Mouse (Mus musculus) forebrain, embryonic 10.5 days (tissue): ENCODE data around the gene Cyp2u1. TPM values are rescaled to one million over a fixed set of nuclear protein-coding genes. Genes with fewer than 3 reads are reported as not detected.

Experiments used
- DNase-seq: peaks from one replicate; pipeline ENCODE4 v3.0.0-alpha.2; 2017; ENCODE audit warnings: low spot score; ENCODE audit errors: extremely low spot score
- H3K27ac ChIP-seq: fragments of 300-500 bp; sonication (generic); 2 replicates; pipeline ENCODE4 v1.5.1; 2016; ENCODE audit warnings: mild to moderate bottlenecking
- H3K27me3 ChIP-seq: fragments of 300-500 bp; sonication (generic); 2 replicates; pipeline ENCODE4 v1.6.1; 2016; ENCODE audit warnings: mild to moderate bottlenecking; ENCODE audit not compliant: poor library complexity, severe bottlenecking
- H3K36me3 ChIP-seq: fragments of 300-500 bp; sonication (generic); replicated peaks from 2 replicates; pipeline ENCODE4 v1.6.1; 2016; ENCODE audit warnings: mild to moderate bottlenecking, moderate library complexity
- H3K4me1 ChIP-seq: fragments of 300-500 bp; sonication (generic); 2 replicates; pipeline ENCODE4 v1.6.1; 2016
- H3K4me3 ChIP-seq: fragments of 300-500 bp; sonication (generic); 2 replicates; pipeline ENCODE4 v1.5.1; 2016; ENCODE audit warnings: mild to moderate bottlenecking, moderate library complexity
- H3K9me3 ChIP-seq: fragments of 300-500 bp; sonication (generic); 2 replicates; pipeline ENCODE4 v1.6.1; 2016; ENCODE audit warnings: mild to moderate bottlenecking, moderate library complexity
- WGBS: fragments of 180-500 bp; shearing (Covaris S2); methylation state at CpG from one replicate; pipeline ENCODE4 v1.1.7; 2016; 5-methylcytosine and 5-hydroxymethylcytosine counted together
- polyA plus RNA-seq: library from polyadenylated mRNA; unstranded; fragments of >200 nt; fragmentation: Nextera tagmentation; extraction: Ambion mirVana; gene quantifications from 2 replicates; pipeline ENCODE4 v1.2.1, GENCODE M21; 2016

Gene Cyp2u1
- polyA plus RNA-seq, 1 experiment from 2014 or later = 1.6 TPM

DNA sequence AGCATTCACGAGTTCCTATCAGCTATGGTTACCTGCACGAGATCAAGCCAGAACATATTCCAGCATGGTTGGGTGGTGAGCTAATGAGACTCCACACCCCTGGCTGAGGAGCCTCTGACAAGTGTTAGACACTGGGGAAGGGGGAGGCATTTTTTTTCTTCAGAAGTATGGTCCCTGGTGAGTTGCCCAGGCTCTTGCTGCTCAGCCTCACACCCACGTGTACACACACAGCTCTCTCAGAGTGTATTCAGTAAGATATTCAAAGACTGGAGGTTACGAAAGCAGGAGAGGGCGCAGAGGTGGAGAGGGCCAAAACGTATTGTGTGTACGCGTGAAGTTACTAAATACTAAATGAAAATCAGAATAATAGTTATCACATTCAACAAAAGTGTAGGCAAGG is 37.5 kb downstream of the Cyp2u1 start:
- Histone ChIP-seq H3K27me3 (no peaks in the 10 kb centered on the region; the same call in 1 of the 2 replicates), H3K4me3 (no peak overlapping the region), H3K36me3 (peaks cover 51% of the 10 kb centered on the region), H3K9me3 (peaks cover 6% of the 10 kb centered on the region; the same call in 1 of the 2 replicates), H3K4me1 (peaks cover 22% of the 10 kb centered on the region), H3K27ac (no peak overlapping the region)
- 93% methylated on average over 8 of the region's 8 CpGs for WGBS
- no peak for DNase-seq

DNA sequence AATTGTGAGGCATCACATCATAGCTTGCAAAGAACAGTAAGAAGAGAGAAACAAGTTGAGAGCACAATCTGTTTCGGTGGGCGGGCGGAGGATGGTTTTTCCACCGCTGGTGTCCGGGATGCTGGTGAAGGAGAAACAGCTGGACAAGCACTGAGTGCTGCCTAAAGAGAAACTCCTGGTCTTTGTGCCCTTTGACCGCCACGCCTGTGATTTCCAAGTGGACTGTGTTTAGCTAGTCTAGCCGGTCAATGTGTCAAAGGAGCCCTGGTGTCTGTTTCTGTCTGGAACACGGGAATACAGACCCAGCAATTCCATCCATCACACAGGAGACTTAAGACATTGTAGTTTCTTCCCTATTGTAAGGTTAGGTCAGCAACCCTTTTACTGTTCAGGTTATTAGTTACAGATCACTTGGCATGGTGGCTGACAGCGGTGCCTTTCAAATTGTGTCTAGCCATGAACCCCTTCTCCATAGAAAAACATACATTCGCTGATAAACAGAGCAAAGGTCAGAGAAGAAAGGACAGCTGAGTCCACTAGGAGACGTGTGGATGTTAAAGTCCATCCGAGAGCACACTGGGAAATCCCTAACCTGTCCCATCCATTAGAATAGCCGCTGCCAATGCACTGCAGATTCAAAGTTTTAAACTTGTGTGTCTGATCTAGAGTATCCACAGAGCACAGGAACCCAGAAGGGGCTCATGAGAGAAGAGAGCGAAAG is 39.1 kb downstream of the Cyp2u1 start:
- peaks cover 9% of the 10 kb centered on the region for H3K4me1 ChIP-seq
- 76% methylated on average over 15 of the region's 15 CpGs for WGBS
- no peak overlapping the region for H3K27ac ChIP-seq
- no peak overlapping the region for H3K4me3 ChIP-seq
- DNase-seq = no peak
- peaks cover 55% of the 10 kb centered on the region for H3K36me3 ChIP-seq
- H3K9me3 ChIP-seq = peaks cover 8% of the 10 kb centered on the region; the same call in 1 of the 2 replicates
- H3K27me3 ChIP-seq = no peaks in the 10 kb centered on the region; the same call in 1 of the 2 replicates

DNA sequence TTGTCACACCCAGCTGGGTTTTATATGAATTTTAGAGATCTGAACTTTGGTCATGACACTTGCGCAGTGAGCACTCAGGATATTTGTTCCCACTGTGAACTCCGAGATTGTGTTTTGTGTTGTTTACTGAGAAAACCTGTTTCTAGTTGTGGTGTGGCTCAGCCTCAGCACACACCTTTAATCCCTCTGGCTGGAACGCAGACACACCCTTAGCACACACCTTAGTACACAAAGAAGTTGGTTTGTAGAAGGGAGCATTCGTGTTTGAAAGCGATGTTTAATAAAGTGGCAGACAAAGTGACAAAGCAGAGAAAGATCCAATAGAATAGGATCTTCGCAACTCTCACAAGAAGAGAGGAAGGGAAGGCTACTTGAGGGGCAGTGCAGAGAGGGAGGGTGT is 42.6 kb downstream of the Cyp2u1 start:
- DNase-seq = no peak
- Histone ChIP-seq H3K4me3 (no peak overlapping the region), H3K27ac (no peak overlapping the region), H3K27me3 (no peaks in the 10 kb centered on the region), H3K4me1 (peaks cover 9% of the 10 kb centered on the region), H3K9me3 (peaks cover 8% of the 10 kb centered on the region; the same call in 1 of the 2 replicates), H3K36me3 (peaks cover 51% of the 10 kb centered on the region)
- 96% methylated on average over 6 of the region's 6 CpGs for WGBS

DNA sequence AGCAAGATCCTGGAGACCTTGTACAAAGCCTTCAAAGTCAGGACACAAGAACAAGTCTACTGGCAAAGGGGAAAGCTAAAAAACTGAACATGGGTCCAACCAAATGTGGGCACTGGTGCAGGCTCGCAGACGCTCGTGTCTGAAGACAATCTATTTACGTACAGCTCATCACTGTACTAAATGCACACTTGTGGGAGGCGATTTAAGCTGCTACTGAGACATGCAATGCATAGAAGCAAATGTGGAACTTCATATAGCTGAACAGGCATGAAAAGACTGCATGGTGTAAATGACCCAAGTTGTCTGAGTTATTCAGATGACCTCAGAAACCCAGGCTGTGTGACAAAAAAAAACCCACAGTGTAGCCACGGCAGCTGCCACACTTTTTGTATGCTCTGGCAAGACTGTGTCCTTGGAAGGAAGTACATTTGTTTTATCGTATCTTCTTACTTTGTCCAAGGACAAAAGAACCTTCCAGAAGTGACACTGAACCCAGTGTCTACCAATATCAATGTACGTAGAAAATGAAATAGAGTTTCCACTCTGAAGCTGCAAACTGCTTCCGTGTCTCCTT is 43.5 kb downstream of the Cyp2u1 start:
- Histone ChIP-seq H3K36me3 (peaks cover 56% of the 10 kb centered on the region), H3K4me1 (peaks cover 9% of the 10 kb centered on the region), H3K9me3 (peaks cover 8% of the 10 kb centered on the region; the same call in 1 of the 2 replicates), H3K27ac (no peak overlapping the region), H3K4me3 (no peak overlapping the region), H3K27me3 (no peaks in the 10 kb centered on the region)
- WGBS = 95% methylated on average over 9 of the region's 9 CpGs
- DNase-seq = no peak

DNA sequence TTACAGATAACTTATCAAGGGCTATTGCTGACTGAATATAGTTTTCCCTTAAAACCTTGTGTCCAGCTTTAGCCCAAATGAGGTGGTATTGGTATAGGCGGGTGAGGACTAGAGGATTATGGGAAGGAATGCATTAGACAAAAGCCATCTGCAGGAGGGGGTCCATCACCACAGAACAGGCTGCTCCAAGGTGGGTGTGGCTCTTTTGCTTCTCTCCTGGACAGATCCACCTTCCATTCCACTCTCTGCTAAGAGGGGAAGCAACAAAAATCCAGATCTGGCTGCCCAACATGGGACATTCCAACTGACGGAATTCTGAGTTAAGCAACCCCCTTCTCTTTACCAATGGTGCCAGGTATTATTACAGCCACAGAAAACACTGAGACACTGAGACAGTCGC is 44.1 kb downstream of the Cyp2u1 start:
- Histone ChIP-seq H3K27me3 (no peaks in the 10 kb centered on the region), H3K4me3 (no peak overlapping the region), H3K4me1 (peaks cover 4% of the 10 kb centered on the region), H3K9me3 (peaks cover 8% of the 10 kb centered on the region; the same call in 1 of the 2 replicates), H3K36me3 (peaks cover 57% of the 10 kb centered on the region), H3K27ac (no peak overlapping the region)
- WGBS = 85% methylated on average over 3 of the region's 3 CpGs
- DNase-seq = no peak

DNA sequence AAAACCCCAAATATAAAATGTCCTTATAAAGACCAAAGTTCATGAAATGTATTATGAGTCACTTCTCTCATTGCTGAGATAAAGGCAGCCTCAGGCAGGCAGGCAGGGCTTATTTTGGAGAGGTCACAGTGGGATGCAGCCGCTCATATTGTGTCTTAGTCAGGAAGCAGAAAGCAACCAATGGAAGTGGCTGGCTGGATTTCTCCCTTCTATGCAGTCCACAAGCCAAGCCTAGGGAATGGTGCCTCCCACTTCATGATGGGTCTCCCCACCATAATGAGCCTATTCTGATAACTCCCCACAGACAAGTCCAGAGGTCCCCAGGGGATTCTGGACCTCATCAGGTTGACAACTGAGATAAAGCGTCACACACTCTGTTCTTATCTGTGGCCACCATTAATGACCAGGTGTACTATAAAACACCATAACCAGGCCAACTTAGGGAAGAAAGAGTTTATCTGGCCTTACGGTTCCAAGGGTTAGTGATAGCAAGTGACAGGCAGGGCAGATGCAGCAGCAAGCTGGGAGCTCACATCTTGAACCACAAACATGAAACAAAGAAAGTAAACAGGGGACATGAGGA is 47.5 kb downstream of the Cyp2u1 start:
- Histone ChIP-seq H3K9me3 (peaks cover 1% of the 10 kb centered on the region; the same call in 1 of the 2 replicates), H3K36me3 (peaks cover 32% of the 10 kb centered on the region), H3K27me3 (no peaks in the 10 kb centered on the region), H3K4me3 (no peak overlapping the region), H3K27ac (no peak overlapping the region), H3K4me1 (no peaks in the 10 kb centered on the region)
- DNase-seq = no peak
- 92% methylated on average over 3 of the region's 3 CpGs for WGBS

DNA sequence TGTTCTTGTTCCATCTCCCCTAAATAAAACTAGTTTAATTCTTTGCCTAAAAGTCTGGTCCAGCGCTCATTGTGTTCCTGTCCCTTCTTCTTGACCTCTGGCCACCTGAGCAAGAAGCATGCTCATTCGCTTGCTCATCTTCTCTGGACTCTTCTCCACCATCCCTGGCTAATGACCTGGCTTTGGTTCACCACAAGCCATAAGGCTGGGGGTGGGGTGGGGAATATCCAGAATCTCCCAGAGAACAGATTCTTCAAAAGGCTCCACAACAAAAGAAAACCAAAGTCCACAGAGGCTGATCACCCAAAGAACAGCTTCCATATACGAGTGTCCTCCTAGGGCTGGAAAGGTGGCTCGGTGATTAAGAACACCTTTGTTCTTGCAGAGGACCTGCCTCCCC is 48.0 kb downstream of the Cyp2u1 start:
- no peaks in the 10 kb centered on the region for H3K27me3 ChIP-seq
- DNase-seq = no peak
- H3K9me3 ChIP-seq = no peaks in the 10 kb centered on the region
- H3K4me1 ChIP-seq = no peaks in the 10 kb centered on the region
- WGBS = 96% methylated on average over 4 of the region's 4 CpGs
- no peak overlapping the region for H3K4me3 ChIP-seq
- H3K36me3 ChIP-seq = peaks cover 28% of the 10 kb centered on the region
- no peak overlapping the region for H3K27ac ChIP-seq

DNA sequence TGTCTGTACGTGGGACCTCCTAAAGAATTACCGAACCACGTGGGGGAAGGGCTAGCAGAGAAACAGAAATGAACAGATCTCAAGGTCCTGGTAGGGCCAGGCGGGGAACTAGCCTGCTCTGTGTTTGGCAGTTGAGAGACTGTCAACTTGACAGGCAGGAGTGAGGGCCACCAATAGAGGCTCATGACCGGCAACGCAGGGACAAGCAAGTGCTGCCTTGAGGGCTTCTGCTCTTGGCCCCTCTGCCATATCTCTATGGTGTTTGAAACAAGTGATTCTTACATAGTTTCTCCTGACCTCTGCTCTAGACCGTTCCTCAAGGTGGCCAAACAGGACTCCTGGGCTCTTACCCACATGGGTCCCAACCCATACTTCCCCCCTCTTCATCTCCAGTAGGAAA is 51.4 kb downstream of the Cyp2u1 start:
- Histone ChIP-seq H3K4me1 (no peaks in the 10 kb centered on the region), H3K27ac (no peak overlapping the region), H3K36me3 (peaks cover 53% of the 10 kb centered on the region), H3K9me3 (no peaks in the 10 kb centered on the region), H3K27me3 (no peaks in the 10 kb centered on the region), H3K4me3 (no peak overlapping the region)
- DNase-seq = no peak
- WGBS = 94% methylated on average over 7 of the region's 7 CpGs

DNA sequence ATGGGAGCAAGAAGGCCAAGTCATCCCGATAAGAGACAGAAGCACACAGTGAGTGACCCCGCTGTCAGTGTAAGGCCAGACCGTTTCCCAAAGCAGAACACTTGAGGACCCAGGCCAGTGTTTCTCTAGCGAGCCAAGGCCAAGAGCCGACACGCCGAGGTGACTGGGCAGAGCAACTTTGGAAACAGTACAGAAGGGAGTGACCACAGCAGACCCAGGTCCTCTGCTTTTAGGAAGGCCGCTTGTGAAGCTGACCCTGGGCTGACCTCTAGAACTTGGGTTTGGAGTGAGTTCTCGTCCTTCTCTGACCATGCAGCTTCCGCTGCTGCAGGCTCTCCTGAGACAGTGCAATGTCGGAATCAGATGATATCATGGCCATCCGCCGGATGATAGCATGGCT is 52.0 kb downstream of the Cyp2u1 start:
- Histone ChIP-seq H3K36me3 (peaks cover 50% of the 10 kb centered on the region), H3K27ac (no peak overlapping the region), H3K27me3 (no peaks in the 10 kb centered on the region), H3K4me3 (no peak overlapping the region), H3K9me3 (no peaks in the 10 kb centered on the region), H3K4me1 (no peaks in the 10 kb centered on the region)
- DNase-seq = no peak
- 93% methylated on average over 13 of the region's 13 CpGs for WGBS

DNA sequence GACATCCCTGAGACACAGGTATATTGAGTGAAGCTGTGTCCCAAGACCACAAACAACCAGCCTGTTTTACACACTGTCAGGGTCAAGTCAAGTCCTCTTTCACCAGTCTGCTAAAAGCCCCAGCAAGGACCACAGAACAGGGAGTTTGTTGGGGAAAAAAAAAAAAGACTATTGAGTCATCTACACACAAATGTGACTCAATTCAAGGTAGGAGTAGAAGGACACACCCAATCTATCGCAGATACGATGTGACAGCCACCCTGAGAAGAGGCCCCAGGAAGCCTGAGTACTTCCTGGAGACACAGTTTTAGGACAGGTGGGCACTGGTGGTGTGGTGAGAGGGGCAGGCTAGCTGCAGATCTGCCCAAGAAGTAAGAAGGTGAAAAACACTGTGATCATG is 52.7 kb downstream of the Cyp2u1 start:
- H3K4me3 ChIP-seq = no peak overlapping the region
- WGBS = 95% methylated on average over 2 of the region's 2 CpGs
- H3K4me1 ChIP-seq = no peaks in the 10 kb centered on the region
- H3K36me3 ChIP-seq = peaks cover 45% of the 10 kb centered on the region
- no peak overlapping the region for H3K27ac ChIP-seq
- H3K27me3 ChIP-seq = no peaks in the 10 kb centered on the region
- no peaks in the 10 kb centered on the region for H3K9me3 ChIP-seq
- DNase-seq = no peak

DNA sequence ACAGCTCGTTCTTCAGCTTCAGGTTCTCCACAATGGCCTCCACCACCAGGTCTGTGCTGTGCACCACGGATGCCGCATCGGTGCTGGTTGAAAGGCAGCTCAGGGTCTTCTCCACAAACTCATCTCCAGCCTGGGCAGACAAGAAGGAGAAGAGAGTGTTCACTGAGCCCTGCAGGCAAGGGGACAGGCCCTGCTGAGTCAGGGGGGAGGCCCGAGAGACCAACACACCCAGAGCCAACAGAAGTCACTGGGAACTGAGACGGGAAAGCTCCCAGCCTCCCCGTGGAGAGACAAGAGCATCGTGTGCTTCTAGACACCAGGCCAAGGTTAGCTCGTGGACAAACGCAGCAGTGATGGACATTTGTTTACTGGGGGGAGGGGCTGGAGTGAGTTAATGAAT is 54.6 kb downstream of the Cyp2u1 start:
- Histone ChIP-seq H3K27me3 (no peaks in the 10 kb centered on the region), H3K36me3 (peaks cover 46% of the 10 kb centered on the region), H3K4me1 (peaks cover 6% of the 10 kb centered on the region), H3K9me3 (no peaks in the 10 kb centered on the region), H3K4me3 (no peak overlapping the region), H3K27ac (no peak overlapping the region)
- no peak for DNase-seq
- WGBS = 91% methylated on average over 10 of the region's 10 CpGs

DNA sequence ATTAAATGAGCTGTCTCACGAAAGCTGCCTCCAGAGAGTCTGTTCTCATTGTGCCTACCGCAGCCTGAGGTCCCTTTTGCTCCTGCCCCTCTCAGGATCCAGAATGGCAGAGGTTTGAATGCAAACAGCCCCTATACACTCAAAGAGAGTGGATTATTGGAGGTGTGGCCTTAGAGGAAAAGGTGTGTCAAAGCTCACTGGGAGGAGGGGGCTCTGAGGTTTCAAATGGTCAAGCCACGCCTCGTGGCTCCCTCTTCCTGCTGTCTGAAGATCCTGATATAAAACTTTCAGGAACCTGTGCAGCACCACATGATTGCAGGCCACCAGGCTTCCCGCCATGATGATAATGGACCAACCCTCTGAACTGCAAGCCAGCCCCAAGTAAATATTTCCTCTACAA is 55.2 kb downstream of the Cyp2u1 start:
- Histone ChIP-seq H3K4me1 (peaks cover 6% of the 10 kb centered on the region), H3K27me3 (no peaks in the 10 kb centered on the region), H3K4me3 (no peak overlapping the region), H3K36me3 (peaks cover 50% of the 10 kb centered on the region), H3K27ac (no peak overlapping the region), H3K9me3 (no peaks in the 10 kb centered on the region)
- WGBS = 86% methylated on average over 5 of the region's 5 CpGs
- no peak for DNase-seq

DNA sequence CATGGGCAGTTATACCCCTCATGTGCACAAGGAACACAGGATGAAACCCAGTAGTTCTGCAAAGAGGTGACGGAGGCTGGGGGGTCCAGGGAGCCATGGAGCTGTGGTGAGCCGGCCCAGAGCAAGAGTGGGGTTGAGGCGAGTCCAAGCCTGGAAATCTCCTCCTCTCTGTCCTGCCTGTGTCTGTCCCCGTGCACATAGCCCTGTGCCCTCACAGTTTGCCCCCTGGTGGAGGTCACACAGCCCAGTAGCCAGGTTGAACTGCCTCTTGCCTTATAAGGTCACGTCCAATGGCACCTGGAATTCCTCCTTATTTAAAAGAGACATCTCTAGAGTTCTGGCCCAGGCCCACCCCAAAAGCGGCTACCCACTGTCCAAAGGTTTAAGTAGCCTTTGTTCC is 55.6 kb downstream of the Cyp2u1 start:
- DNase-seq = no peak
- Histone ChIP-seq H3K27me3 (no peaks in the 10 kb centered on the region), H3K4me3 (no peak overlapping the region), H3K27ac (no peak overlapping the region), H3K9me3 (no peaks in the 10 kb centered on the region), H3K4me1 (peaks cover 6% of the 10 kb centered on the region), H3K36me3 (peaks cover 51% of the 10 kb centered on the region)
- 76% methylated on average over 6 of the region's 6 CpGs for WGBS
